Mouse (Mus musculus): Measurements from ENCODE around the gene Gdf15. TPM values are rescaled to one million over a fixed set of nuclear protein-coding genes. Genes with fewer than 3 reads are reported as not detected.

Gene Gdf15
- polyA plus RNA-seq, 1 experiment from 2014 or later: 0.33 TPM

DNA sequence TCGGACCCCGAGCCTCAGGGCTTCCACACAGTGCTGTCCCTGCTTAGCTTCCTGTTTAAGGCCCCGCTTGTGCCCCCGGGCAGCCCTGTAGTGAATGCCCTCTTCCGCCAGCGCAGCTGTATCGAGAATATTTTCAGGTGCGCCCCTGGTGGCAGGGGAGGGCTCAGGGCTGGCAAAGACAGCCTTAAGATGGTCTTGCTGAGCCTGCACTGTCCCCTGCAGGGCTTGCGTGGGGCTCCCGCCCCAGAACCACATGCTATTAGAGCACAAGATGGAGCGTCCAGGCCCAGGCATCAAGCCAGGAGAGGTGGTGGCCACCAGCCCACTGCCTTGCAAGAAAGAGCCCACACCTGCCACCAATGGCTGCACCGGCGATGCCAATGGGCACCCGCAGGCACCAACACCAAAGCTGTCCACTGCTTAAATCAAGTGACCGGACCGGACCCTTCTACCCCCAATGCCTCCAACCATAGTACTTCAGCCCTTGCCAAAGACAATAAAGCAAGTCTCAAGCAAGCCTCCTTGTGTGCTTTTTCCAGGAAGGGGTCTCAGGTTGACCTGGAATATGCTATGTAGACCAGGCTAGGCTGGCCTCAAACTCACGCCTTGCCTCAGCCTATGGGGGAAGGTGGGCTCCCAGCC lies 35.4 kb downstream of the Gdf15 start:
- 88% methylated on average over 17 of the region's 17 CpGs for WGBS
- no peaks in the 10 kb centered on the region for H3K27me3 ChIP-seq (ENCODE audit: control insufficient read depth, insufficient read depth, low read length)
- H3K27ac ChIP-seq (replicated peaks): no peak overlapping the region
- H3K36me3 ChIP-seq (ENCODE audit: control insufficient read depth, insufficient read depth, low read length): peaks cover under 1% of the 10 kb centered on the region; the same call in 1 of the 2 replicates
- DNase-seq (ENCODE audit: low spot score) (peak; percentile 21), ATAC-seq (ENCODE audit: low FRiP score, low TSS enrichment) (no peak)
- peaks cover 8% of the 10 kb centered on the region for H3K4me1 ChIP-seq (replicated peaks; ENCODE audit: control insufficient read depth, insufficient read depth)
- H3K4me2 ChIP-seq (replicated peaks; ENCODE audit: low read depth): no peak overlapping the region
- no peak overlapping the region for H3K4me3 ChIP-seq (ENCODE audit: low read depth, low read length)
- H3K9me3 ChIP-seq (ENCODE audit: control insufficient read depth, low read length): no peaks in the 10 kb centered on the region
- H3K9ac ChIP-seq (ENCODE audit: low read length): no peak overlapping the region
- TF ChIP-seq EP300 (optimal IDR thresholded peaks at IDR 0.05) (no peak), CTCF (IDR thresholded peaks at IDR 0.05; ENCODE audit: low read depth) (peak; percentile 50)

DNA sequence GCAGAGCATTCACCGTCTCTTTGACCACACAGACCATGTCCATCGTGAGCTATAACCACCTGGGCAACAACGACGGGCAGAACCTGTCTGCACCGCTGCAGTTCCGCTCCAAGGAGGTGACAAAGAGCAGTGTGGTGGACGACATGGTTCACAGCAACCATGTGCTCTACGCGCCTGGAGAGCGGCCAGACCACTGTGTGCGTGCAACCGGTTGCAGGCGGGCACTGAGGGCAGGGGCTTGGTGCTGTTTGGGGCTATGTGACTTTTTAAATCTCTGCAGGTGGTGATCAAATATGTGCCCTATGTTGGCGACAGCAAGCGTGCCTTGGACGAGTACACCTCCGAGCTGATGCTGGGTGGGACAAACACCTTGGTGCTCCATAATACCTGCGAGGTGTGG lies 36.0 kb downstream of the Gdf15 start:
- no peak for ATAC-seq (ENCODE audit: low FRiP score, low TSS enrichment)
- Histone ChIP-seq H3K4me2 (replicated peaks; ENCODE audit: low read depth) (no peak overlapping the region), H3K4me1 (replicated peaks; ENCODE audit: control insufficient read depth, insufficient read depth) (peaks cover 6% of the 10 kb centered on the region), H3K36me3 (ENCODE audit: control insufficient read depth, insufficient read depth, low read length) (peaks cover 5% of the 10 kb centered on the region; the same call in 1 of the 2 replicates), H3K27ac (replicated peaks) (no peak overlapping the region), H3K9me3 (ENCODE audit: control insufficient read depth, low read length) (no peaks in the 10 kb centered on the region), H3K9ac (ENCODE audit: low read length) (no peak overlapping the region), H3K4me3 (ENCODE audit: low read depth, low read length) (no peak overlapping the region), H3K27me3 (ENCODE audit: control insufficient read depth, insufficient read depth, low read length) (no peaks in the 10 kb centered on the region)
- TF ChIP-seq CTCF (IDR thresholded peaks at IDR 0.05; ENCODE audit: low read depth) (no peak), EP300 (optimal IDR thresholded peaks at IDR 0.05) (no peak)
- DNase-seq (ENCODE audit: low spot score): no peak
- 92% methylated on average over 18 of the region's 18 CpGs for WGBS

DNA sequence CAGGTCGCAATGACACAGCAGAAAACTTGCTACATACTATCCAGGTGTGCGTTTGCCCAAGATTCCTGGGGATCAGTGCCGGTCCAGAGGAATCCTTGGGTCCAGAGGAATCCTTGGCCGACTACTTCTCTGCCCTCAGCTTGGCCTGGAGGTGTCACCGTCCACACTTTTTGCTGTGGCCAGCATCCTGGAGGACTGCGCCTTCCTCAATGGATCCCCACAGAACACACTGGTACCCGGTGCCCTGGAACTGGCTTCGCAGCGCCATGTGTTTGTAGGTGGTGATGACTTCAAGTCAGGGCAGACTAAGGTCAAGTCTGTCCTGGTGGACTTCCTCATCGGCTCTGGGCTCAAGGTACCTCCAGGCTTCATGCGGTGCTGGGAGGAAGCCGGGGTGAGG lies 36.4 kb downstream of the Gdf15 start:
- Histone ChIP-seq H3K36me3 (ENCODE audit: control insufficient read depth, insufficient read depth, low read length) (peaks cover 5% of the 10 kb centered on the region; the same call in 1 of the 2 replicates), H3K27me3 (ENCODE audit: control insufficient read depth, insufficient read depth, low read length) (no peaks in the 10 kb centered on the region), H3K4me3 (ENCODE audit: low read depth, low read length) (no peak overlapping the region), H3K4me2 (replicated peaks; ENCODE audit: low read depth) (no peak overlapping the region), H3K27ac (replicated peaks) (no peak overlapping the region), H3K9me3 (ENCODE audit: control insufficient read depth, low read length) (no peaks in the 10 kb centered on the region), H3K9ac (ENCODE audit: low read length) (no peak overlapping the region), H3K4me1 (replicated peaks; ENCODE audit: control insufficient read depth, insufficient read depth) (peaks cover 5% of the 10 kb centered on the region; the same call in 1 of the 2 replicates)
- WGBS: 90% methylated on average over 12 of the region's 12 CpGs
- DNase-seq (ENCODE audit: low spot score) (no peak), ATAC-seq (ENCODE audit: low FRiP score, low TSS enrichment) (no peak)
- no peak for TF ChIP-seq EP300 (optimal IDR thresholded peaks at IDR 0.05)
- no peak for TF ChIP-seq CTCF (IDR thresholded peaks at IDR 0.05; ENCODE audit: low read depth)

DNA sequence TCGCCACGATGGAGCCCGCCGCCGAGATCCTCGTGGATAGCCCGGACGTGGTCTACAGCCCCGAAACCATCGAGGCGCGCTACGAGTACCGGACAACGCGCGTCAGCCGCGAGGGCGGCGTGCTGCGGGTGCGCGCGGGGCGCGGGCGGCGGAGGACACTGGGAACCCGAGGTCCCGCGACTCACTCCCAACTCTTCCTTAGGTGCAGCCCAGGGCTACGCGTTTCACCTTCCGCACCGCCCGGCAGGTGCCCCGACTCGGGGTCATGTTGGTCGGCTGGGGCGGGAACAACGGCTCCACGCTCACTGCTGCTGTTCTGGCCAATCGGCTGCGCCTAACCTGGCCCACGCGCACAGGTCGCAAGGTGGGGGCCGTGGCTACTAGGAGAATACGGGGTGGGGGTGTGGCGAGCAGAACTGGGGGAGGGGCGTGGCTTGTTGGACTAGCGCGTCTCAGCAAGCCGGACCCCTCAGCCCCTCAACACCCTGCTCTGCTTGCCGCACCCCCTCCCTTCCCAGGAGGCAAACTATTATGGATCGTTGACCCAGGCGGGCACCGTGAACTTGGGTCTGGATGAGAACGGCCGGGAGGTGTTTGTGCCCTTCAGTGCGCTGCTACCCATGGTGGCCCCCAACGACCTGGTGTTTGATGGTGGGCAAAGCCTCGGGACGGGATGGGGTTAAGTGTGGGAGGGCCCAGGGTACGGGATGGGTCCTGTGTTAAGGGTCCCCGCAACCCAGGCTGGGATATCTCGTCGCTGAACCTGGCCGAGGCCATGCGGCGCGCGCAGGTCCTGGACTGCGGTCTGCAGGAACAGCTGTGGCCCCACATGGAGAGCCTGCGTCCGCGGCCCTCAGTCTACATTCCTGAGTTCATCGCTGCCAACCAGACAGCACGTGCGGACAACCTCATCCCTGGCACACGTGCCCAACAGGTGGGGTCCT lies 37.4 kb downstream of the Gdf15 start:
- TF ChIP-seq EP300 (optimal IDR thresholded peaks at IDR 0.05): no peak
- no peak for TF ChIP-seq CTCF (IDR thresholded peaks at IDR 0.05; ENCODE audit: low read depth)
- peak; percentile 54 for DNase-seq (ENCODE audit: low spot score)
- Histone ChIP-seq H3K9me3 (ENCODE audit: control insufficient read depth, low read length) (no peaks in the 10 kb centered on the region), H3K4me3 (ENCODE audit: low read depth, low read length) (peak overlapping the region; percentile 51), H3K27me3 (ENCODE audit: control insufficient read depth, insufficient read depth, low read length) (no peaks in the 10 kb centered on the region), H3K27ac (replicated peaks) (peak overlapping the region; percentile 56; the same call in 1 of the 2 replicates), H3K9ac (ENCODE audit: low read length) (peak overlapping the region; percentile 59), H3K36me3 (ENCODE audit: control insufficient read depth, insufficient read depth, low read length) (peaks cover 11% of the 10 kb centered on the region; the same call in 1 of the 2 replicates), H3K4me2 (replicated peaks; ENCODE audit: low read depth) (peak overlapping the region; percentile 98), H3K4me1 (replicated peaks; ENCODE audit: control insufficient read depth, insufficient read depth) (peaks cover 5% of the 10 kb centered on the region; the same call in 1 of the 2 replicates)
- peak; percentile 11; the same call in 1 of the 2 replicates for ATAC-seq (ENCODE audit: low FRiP score, low TSS enrichment)
- 12% methylated on average over 77 of the region's 82 CpGs for WGBS

DNA sequence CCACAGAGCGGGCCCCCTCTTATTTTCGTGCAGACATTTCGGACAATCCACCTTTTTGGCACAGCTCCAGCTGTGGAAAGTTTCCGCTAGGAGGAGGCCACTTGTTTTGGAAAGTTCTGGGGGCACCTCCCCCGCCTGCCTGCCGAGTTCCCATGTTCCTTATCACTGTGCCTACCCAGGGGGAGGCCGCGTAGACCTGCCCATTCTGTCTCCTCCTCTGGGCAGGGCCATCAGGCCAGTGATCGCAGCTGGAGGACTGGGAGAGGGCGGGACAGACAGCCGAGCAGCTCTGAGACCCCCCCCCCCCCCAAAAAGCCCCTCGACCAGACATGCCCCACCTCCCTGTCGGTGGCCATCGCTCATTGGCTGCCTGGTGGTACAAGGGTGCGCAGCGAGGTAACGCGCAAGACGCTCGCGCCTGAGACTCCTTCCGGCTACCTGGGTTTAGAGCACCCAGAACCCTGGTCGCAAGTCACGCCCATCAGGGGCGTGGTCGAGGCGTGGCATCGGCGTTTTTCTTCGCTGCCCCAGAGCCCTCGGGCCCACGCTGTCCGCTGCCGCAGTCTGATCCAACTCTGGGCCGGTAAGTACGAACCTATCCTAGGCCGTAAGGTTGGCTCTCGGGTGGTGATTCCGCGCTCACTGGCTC lies 38.2 kb downstream of the Gdf15 start, which contains the start of gene Isyna1:
Isyna1 (plus strand) TSS at position 413 of the 649 bp plus-strand sequence.
- Histone ChIP-seq H3K9ac (ENCODE audit: low read length) (peak within 1 kb of the TSS; percentile 59), H3K27ac (replicated peaks) (peak within 1 kb of the TSS; percentile 56), H3K36me3 (ENCODE audit: control insufficient read depth, insufficient read depth, low read length) (peaks cover 11% of the 10 kb centered on the region; the same call in 1 of the 2 replicates), H3K27me3 (ENCODE audit: control insufficient read depth, insufficient read depth, low read length) (no peaks in the 10 kb centered on the region), H3K4me2 (replicated peaks; ENCODE audit: low read depth) (peak within 1 kb of the TSS; percentile 98), H3K9me3 (ENCODE audit: control insufficient read depth, low read length) (no peaks in the 10 kb centered on the region), H3K4me3 (ENCODE audit: low read depth, low read length) (peak within 1 kb of the TSS; percentile 51), H3K4me1 (replicated peaks; ENCODE audit: control insufficient read depth, insufficient read depth) (peaks cover 5% of the 10 kb centered on the region; the same call in 1 of the 2 replicates)
- ATAC-seq (ENCODE audit: low FRiP score, low TSS enrichment) (peak; percentile 80), DNase-seq (ENCODE audit: low spot score) (peak; percentile 93)
- WGBS: under 1% methylated on average over 39 of the region's 40 CpGs
- peak; percentile 18 for TF ChIP-seq CTCF (IDR thresholded peaks at IDR 0.05; ENCODE audit: low read depth)
- TF ChIP-seq EP300 (optimal IDR thresholded peaks at IDR 0.05): no peak
